ENCODE assay signal across 7 mouse cellular contexts in genomic region chr11:68967337-68968282, GRCm38 (mm10). TPM values are rescaled to one million over a fixed set of nuclear protein-coding genes. Genes with fewer than 3 reads are reported as not detected.
A peak's percentile ranks its signal among the peaks of the same experiment; 100 is the strongest.
DNase-seq lines count a peak whose midpoint lies in the region; ATAC-seq lines count a peak whose summit lies in the region.

TSS of gene Slc25a35 (plus strand) at chr11:68968131.

- H3K27ac ChIP-seq in intestine, embryonic 15.5 days: 0 out of 2 replicates have a peak within 1 kb of the TSS, but pooled peaks have one; percentile 19
- peak within 1 kb of the TSS; percentile 79 for H3K27ac ChIP-seq in midbrain, embryonic 10.5 days (replicated peaks)

- under 1% methylated on average over 50 of the region's 50 CpGs for WGBS in intestine, embryonic 15.5 days
- WGBS in midbrain, embryonic 10.5 days: 1% methylated on average over 50 of the region's 50 CpGs

- H3K27me3 ChIP-seq in intestine, embryonic 15.5 days (replicated peaks): no peaks in the 10 kb centered on the region
- peaks cover 22% of the 10 kb centered on the region for H3K27me3 ChIP-seq in midbrain, embryonic 10.5 days (ENCODE audit: low read depth, poor library complexity, severe bottlenecking)

- H3K4me1 ChIP-seq in intestine, embryonic 15.5 days (replicated peaks): peaks cover 20% of the 10 kb centered on the region
- H3K4me1 ChIP-seq in midbrain, embryonic 10.5 days: peaks cover 29% of the 10 kb centered on the region

- H3K9ac ChIP-seq in intestine, embryonic 15.5 days: peak within 1 kb of the TSS; percentile 50

- peak; percentile 95 for DNase-seq in adrenal gland, adult 2 months
- peak; percentile 78 for DNase-seq in embryo, embryonic 11.5 days (ENCODE audit: low read depth, low spot score)
- peak; percentile 84 to 89 for DNase-seq in gastrocnemius, postnatal 36 days
- peak; percentile 93 to 97 for DNase-seq in left cerebral cortex, postnatal 25 days (ENCODE audit: low spot score in 2 of 2)
- peak; percentile 91 for DNase-seq in midbrain, embryonic 10.5 days (ENCODE audit: low spot score)
- peak; percentile 83 for DNase-seq in right cerebral cortex, postnatal 4 days

- ATAC-seq in intestine, embryonic 15.5 days: peak; percentile 98

- H3K9me3 ChIP-seq in intestine, embryonic 15.5 days: no peaks in the 10 kb centered on the region
- H3K9me3 ChIP-seq in midbrain, embryonic 10.5 days (replicated peaks): no peaks in the 10 kb centered on the region

- peak within 1 kb of the TSS; percentile 96 for H3K4me2 ChIP-seq in intestine, embryonic 15.5 days (replicated peaks)

- intact Hi-C loops in gastrocnemius, postnatal 36 days (cut with DNase I): no loop called here
- intact Hi-C loops in left cerebral cortex, postnatal 25 days (cut with DNase I): loop anchor here (5.0 kb wide), 1 partner anchor 65 kb away; the partner anchor contains the start of gene Rpl26

- peak within 1 kb of the TSS; percentile 53 for H3K4me3 ChIP-seq in intestine, embryonic 15.5 days (replicated peaks)
- peak within 1 kb of the TSS; percentile 73 for H3K4me3 ChIP-seq in midbrain, embryonic 10.5 days

- no peaks in the 10 kb centered on the region for H3K36me3 ChIP-seq in intestine, embryonic 15.5 days
- no peaks in the 10 kb centered on the region for H3K36me3 ChIP-seq in midbrain, embryonic 10.5 days

RNA-seq across cellular contexts. Expression of gene Slc25a35, which starts in this region (rescaled TPM):
- total RNA-seq in adrenal gland, adult 2 months (2021): 10 to 100 TPM; 40.4 to 45.9 TPM
- 61.3 and 78.3 TPM in 2 replicates for polyA plus RNA-seq in adrenal gland, adult 2 months (2012; rRNA removed)
- 1 to 10 TPM; 3.4 to 3.5 TPM for total RNA-seq in gastrocnemius, postnatal 36 days (2021)
- 2.7 and 2.8 TPM in 2 replicates for polyA plus RNA-seq in intestine, embryonic 15.5 days (2015; fragmentation: Nextera tagmentation; extraction: Ambion mirVana)
- 1 to 10 TPM; 5.4 to 5.9 TPM for total RNA-seq in left cerebral cortex, postnatal 25 days (2021)
- polyA plus RNA-seq in midbrain, embryonic 10.5 days (2016; fragmentation: Nextera tagmentation; extraction: Ambion mirVana): 2.0 and 2.1 TPM in 2 replicates

Comparison
In these comparisons a context has a peak if more than half of its experiments do, and no peak if none do; other contexts are left out.
1. Peak in every context shown above with its lines: DNase-seq, ATAC-seq, H3K4me3 ChIP-seq and H3K27ac ChIP-seq.
2. RNA of gene Slc25a35 (total RNA-seq): 40.4 to 45.9 TPM in adrenal gland, adult 2 months; 5.4 to 5.9 TPM in left cerebral cortex, postnatal 25 days and 3.4 to 3.5 TPM in gastrocnemius, postnatal 36 days; every median in the first group is over 4 times any median in the second.
3. RNA of gene Slc25a35 (polyA plus RNA-seq): 61.3 to 78.3 TPM in adrenal gland, adult 2 months; 2.7 to 2.8 TPM in intestine, embryonic 15.5 days and 2.0 to 2.1 TPM in midbrain, embryonic 10.5 days; every median in the first group is over 10 times any median in the second.